Mouse (Mus musculus): Measurements from ENCODE around the gene Sp2. TPM values are rescaled to one million over a fixed set of nuclear protein-coding genes. Genes with fewer than 3 reads are reported as not detected.

Gene Sp2
- total and polyA plus RNA-seq, 2 experiments from 2014 or later: 6.8 to 8.9 TPM

- Histone ChIP-seq H3K4me1 (ENCODE audit: control insufficient read depth, insufficient read depth) (peaks cover 12% of the 10 kb centered on the region; the same call in 1 of the 2 replicates), H3K9me3 (replicated peaks; ENCODE audit: control insufficient read depth, low read length) (no peaks in the 10 kb centered on the region), H3K36me3 (replicated peaks; ENCODE audit: control insufficient read depth, insufficient read depth, low read length) (0 out of 2 replicates have a peak, but pooled peaks cover 3% of the 10 kb centered on the region), H3K9ac (replicated peaks; ENCODE audit: low read depth, low read length) (no peak overlapping the region), H3K27me3 (ENCODE audit: control insufficient read depth, insufficient read depth, low read length) (no peaks in the 10 kb centered on the region), H3K4me2 (ENCODE audit: low read depth, low read length) (peak overlapping the region; percentile 58), H3K4me3 (ENCODE audit: low read depth, low read length) (peak overlapping the region; percentile 72), H3K27ac (ENCODE audit: low read depth) (no peak overlapping the region)
- DNase-seq (ENCODE audit: low spot score) (no peak), ATAC-seq (ENCODE audit: insufficient read depth, low read depth) (peak; percentile 1)
- TF ChIP-seq CTCF (IDR thresholded peaks at IDR 0.05; ENCODE audit: low read depth): no peak
- 20% methylated on average over 13 of the region's 13 CpGs for WGBS
Measured at GRCm38 (mm10) chr11:96916885-96917396, 65.8 kb downstream of the Sp2 start.

- WGBS: under 1% methylated on average over 54 of the region's 55 CpGs
- ATAC-seq (ENCODE audit: insufficient read depth, low read depth): peak; percentile 97
- no peak for TF ChIP-seq EP300 (IDR thresholded peaks at IDR 0.05; ENCODE audit: low read depth)
- peak; percentile 92 for TF ChIP-seq CTCF (IDR thresholded peaks at IDR 0.05; ENCODE audit: low read depth)
- peak; percentile 99 for DNase-seq (ENCODE audit: low spot score)
- H3K27me3 ChIP-seq (ENCODE audit: control insufficient read depth, insufficient read depth, low read length): no peaks in the 10 kb centered on the region
- H3K36me3 ChIP-seq (replicated peaks; ENCODE audit: control insufficient read depth, insufficient read depth, low read length): peaks cover 10% of the 10 kb centered on the region; the same call in 1 of the 2 replicates
- peak within 1 kb of the TSS; percentile 49 for H3K9ac ChIP-seq (replicated peaks; ENCODE audit: low read depth, low read length)
- H3K4me3 ChIP-seq (ENCODE audit: low read depth, low read length): peak within 1 kb of the TSS; percentile 72
- H3K4me1 ChIP-seq (ENCODE audit: control insufficient read depth, insufficient read depth): peaks cover 12% of the 10 kb centered on the region; the same call in 1 of the 2 replicates
- no peaks in the 10 kb centered on the region for H3K9me3 ChIP-seq (replicated peaks; ENCODE audit: control insufficient read depth, low read length)
- peak within 1 kb of the TSS; percentile 81 for H3K4me2 ChIP-seq (ENCODE audit: low read depth, low read length)
- peak within 1 kb of the TSS; percentile 79 for H3K27ac ChIP-seq (ENCODE audit: low read depth)
Measured at GRCm38 (mm10) chr11:96916044-96916884, 66.5 kb downstream of the Sp2 start, which contains the start of gene Cdk5rap3. TSS of gene Cdk5rap3 (minus strand) at chr11:96916496.

DNA sequence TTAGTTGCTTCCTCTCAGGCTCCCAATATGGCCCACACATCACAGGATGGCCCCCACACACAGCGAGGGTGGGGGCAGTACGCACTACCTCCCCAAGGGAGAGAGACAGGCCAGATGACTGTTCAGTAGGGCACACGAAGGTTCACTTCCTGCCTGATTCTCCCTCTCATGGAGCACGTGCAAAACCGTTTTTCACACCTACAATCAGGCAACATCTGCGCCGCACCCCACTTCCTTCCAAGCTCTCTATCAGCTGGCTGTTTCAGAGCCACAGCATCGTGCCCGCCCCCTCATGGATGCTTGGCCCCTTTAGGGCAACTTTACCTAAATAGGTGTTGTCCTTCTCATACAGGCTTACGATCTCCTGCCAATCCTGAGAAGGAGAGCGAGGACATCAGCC lies 70.1 kb downstream of the Sp2 start:
- no peak overlapping the region for H3K4me2 ChIP-seq (ENCODE audit: low read depth, low read length)
- H3K9me3 ChIP-seq (replicated peaks; ENCODE audit: control insufficient read depth, low read length): no peaks in the 10 kb centered on the region
- H3K27ac ChIP-seq (ENCODE audit: low read depth): no peak overlapping the region
- peaks cover 8% of the 10 kb centered on the region; the same call in 1 of the 2 replicates for H3K4me1 ChIP-seq (ENCODE audit: control insufficient read depth, insufficient read depth)
- DNase-seq (ENCODE audit: low spot score) (no peak), ATAC-seq (ENCODE audit: insufficient read depth, low read depth) (no peak)
- no peak overlapping the region for H3K9ac ChIP-seq (replicated peaks; ENCODE audit: low read depth, low read length)
- TF ChIP-seq CTCF (IDR thresholded peaks at IDR 0.05; ENCODE audit: low read depth) (no peak), EP300 (IDR thresholded peaks at IDR 0.05; ENCODE audit: low read depth) (no peak)
- WGBS: 60% methylated on average over 11 of the region's 11 CpGs
- H3K27me3 ChIP-seq (ENCODE audit: control insufficient read depth, insufficient read depth, low read length): no peaks in the 10 kb centered on the region
- peaks cover 28% of the 10 kb centered on the region for H3K36me3 ChIP-seq (replicated peaks; ENCODE audit: control insufficient read depth, insufficient read depth, low read length)
- no peak overlapping the region for H3K4me3 ChIP-seq (ENCODE audit: low read depth, low read length)

DNA sequence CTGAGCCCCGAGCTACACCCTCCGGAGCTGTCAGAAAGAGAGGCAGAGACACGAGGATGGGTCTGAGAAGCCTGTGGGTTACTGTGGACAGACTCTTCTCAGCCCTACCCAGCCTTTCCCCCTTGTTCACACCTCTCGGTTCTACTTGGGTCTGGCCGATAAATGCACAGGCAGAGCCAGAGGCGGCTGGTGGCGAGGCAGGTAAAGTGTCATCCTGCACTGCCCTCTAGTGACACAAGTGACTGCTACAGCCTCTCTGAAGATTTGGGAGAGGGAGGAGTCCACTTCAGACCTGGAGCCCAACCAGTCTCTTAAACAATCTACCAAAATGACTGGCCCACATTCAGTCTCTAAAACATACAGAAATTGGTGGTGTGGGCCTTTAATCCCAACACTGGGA lies 72.8 kb downstream of the Sp2 start:
- H3K4me1 ChIP-seq (ENCODE audit: control insufficient read depth, insufficient read depth): peaks cover 10% of the 10 kb centered on the region; the same call in 1 of the 2 replicates
- ATAC-seq (ENCODE audit: insufficient read depth, low read depth) (peak; percentile 70), DNase-seq (ENCODE audit: low spot score) (peak; percentile 87)
- no peak overlapping the region for H3K27ac ChIP-seq (ENCODE audit: low read depth)
- peaks cover 34% of the 10 kb centered on the region for H3K36me3 ChIP-seq (replicated peaks; ENCODE audit: control insufficient read depth, insufficient read depth, low read length)
- no peaks in the 10 kb centered on the region for H3K27me3 ChIP-seq (ENCODE audit: control insufficient read depth, insufficient read depth, low read length)
- no peak overlapping the region for H3K9ac ChIP-seq (replicated peaks; ENCODE audit: low read depth, low read length)
- H3K4me3 ChIP-seq (ENCODE audit: low read depth, low read length): no peak overlapping the region
- TF ChIP-seq CTCF (IDR thresholded peaks at IDR 0.05; ENCODE audit: low read depth) (peak; percentile 90), EP300 (IDR thresholded peaks at IDR 0.05; ENCODE audit: low read depth) (no peak)
- H3K4me2 ChIP-seq (ENCODE audit: low read depth, low read length): no peak overlapping the region
- no peaks in the 10 kb centered on the region for H3K9me3 ChIP-seq (replicated peaks; ENCODE audit: control insufficient read depth, low read length)
- 27% methylated on average over 7 of the region's 7 CpGs for WGBS

DNA sequence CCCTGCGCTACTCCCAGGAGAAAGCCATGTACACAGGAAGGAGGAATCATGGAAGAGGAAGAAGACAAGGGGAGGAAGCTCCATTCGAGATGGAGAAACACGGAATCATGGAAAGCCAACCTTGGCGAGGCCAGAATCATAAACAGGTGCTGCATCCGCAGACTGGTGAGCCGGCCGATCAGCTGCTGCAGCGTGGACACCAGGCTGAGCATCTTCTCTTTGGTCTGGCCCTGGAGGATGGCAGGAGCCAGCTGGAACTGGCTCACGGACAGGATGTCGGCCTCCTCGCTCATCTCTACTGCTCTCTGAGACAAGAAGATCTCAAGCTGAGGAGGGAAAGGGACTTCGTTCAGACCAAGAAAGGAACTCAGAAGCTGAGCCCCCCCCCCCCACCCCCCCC lies 74.2 kb downstream of the Sp2 start:
- no peak for TF ChIP-seq EP300 (IDR thresholded peaks at IDR 0.05; ENCODE audit: low read depth)
- no peak for TF ChIP-seq CTCF (IDR thresholded peaks at IDR 0.05; ENCODE audit: low read depth)
- Histone ChIP-seq H3K27ac (ENCODE audit: low read depth) (no peak overlapping the region), H3K27me3 (ENCODE audit: control insufficient read depth, insufficient read depth, low read length) (no peaks in the 10 kb centered on the region), H3K36me3 (replicated peaks; ENCODE audit: control insufficient read depth, insufficient read depth, low read length) (peaks cover 34% of the 10 kb centered on the region), H3K4me3 (ENCODE audit: low read depth, low read length) (no peak overlapping the region), H3K4me1 (ENCODE audit: control insufficient read depth, insufficient read depth) (peaks cover 10% of the 10 kb centered on the region; the same call in 1 of the 2 replicates), H3K9me3 (replicated peaks; ENCODE audit: control insufficient read depth, low read length) (no peaks in the 10 kb centered on the region), H3K9ac (replicated peaks; ENCODE audit: low read depth, low read length) (no peak overlapping the region), H3K4me2 (ENCODE audit: low read depth, low read length) (no peak overlapping the region)
- no peak for DNase-seq (ENCODE audit: low spot score)
- no peak for ATAC-seq (ENCODE audit: insufficient read depth, low read depth)
- 90% methylated on average over 12 of the region's 12 CpGs for WGBS
